Mouse (Mus musculus): ENCODE data around the gene Adora1. TPM values are rescaled to one million over a fixed set of nuclear protein-coding genes. Genes with fewer than 3 reads are reported as not detected.

Adora1 gene
- total and polyA plus RNA-seq, 2 experiments, result 3.2 to 17.0 TPM

DNA sequence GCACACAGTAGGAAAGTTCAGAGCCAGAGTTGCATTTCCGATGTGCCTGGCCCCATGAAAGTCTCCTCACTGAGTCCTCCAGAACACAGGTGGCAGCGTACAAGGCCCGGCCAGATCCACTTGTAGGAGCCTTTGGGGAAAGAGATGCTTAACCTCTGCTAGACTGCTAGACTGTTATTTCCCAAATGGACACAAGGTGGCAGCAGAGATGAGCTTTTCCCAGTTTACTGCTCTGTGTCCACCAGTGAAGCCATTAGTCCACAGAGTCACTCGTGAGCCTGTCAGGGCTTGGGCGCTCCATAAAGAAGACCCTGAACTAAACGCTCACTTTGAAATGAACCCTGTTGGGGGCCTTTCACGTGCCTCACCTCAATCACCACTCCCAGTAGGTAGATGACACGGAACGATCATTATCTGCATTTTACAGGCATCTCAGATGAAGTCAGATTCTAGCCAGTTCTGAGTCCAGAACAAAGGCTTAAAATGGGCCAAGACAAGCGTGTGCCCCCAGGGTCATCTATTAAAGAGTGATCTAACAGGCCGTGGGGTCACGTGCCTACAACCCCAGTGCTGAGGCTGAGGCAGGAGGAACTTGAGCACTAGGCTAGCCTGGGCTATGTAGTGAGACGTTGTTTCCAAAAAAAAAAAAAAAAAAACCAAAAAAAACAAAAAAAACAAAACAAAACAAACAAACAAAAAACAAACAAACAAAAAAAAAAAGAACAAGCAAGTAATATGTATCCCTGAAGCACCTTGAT lies 83.4 kb downstream of the Adora1 start:
- no peaks in the 10 kb centered on the region for H3K4me1 ChIP-seq (ENCODE audit: control insufficient read depth, insufficient read depth, low read length)
- H3K36me3 ChIP-seq (ENCODE audit: control insufficient read depth, insufficient read depth, low read length), result no peaks in the 10 kb centered on the region
- 32% methylated on average over 13 of the region's 13 CpGs for WGBS
- H3K4me3 ChIP-seq (ENCODE audit: insufficient read depth, low read depth, low read length), result no peak overlapping the region
- no peaks in the 10 kb centered on the region for H3K79me2 ChIP-seq (ENCODE audit: control insufficient read depth, insufficient read depth, low read length)
- H3K9ac ChIP-seq (ENCODE audit: low read depth, low read length), result no peak overlapping the region
- H3K27ac ChIP-seq (replicated peaks; ENCODE audit: insufficient read depth, low read depth, low read length), result no peak overlapping the region
- H3K27me3 ChIP-seq (ENCODE audit: control insufficient read depth, insufficient read depth, low read length), result no peaks in the 10 kb centered on the region
- peak; percentile 74 for TF ChIP-seq CTCF (IDR thresholded peaks at IDR 0.05; ENCODE audit: low read depth, low read length)
- TF ChIP-seq POLR2A (IDR thresholded peaks at IDR 0.05; ENCODE audit: extremely low read depth, insufficient read depth, low read length), result no peak
- peak; percentile 64 for DNase-seq (ENCODE audit: extremely low read depth, low read depth, low spot score)

DNA sequence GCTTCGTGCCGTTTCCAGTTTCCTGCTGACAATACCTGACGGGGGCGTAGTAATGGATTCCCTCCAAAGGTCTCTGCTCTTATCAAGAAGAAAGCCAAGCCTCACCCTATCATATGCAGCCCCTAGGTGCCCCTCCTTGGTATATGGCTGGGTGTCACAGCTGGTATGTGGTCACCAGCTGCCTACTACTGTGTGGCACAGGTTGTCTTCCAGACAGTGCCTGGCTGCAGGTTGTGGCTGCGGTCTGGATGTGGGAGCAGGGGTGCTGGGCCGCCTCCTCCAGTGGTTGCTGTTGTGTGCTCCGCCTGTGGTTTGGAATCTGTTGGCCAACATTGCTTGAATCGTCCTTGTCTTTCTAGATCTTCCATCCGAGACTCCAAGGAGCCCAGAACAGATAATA lies 84.5 kb downstream of the Adora1 start:
- H3K4me1 ChIP-seq (ENCODE audit: control insufficient read depth, insufficient read depth, low read length), result no peaks in the 10 kb centered on the region
- DNase-seq (ENCODE audit: extremely low read depth, low read depth, low spot score), result no peak
- no peak for TF ChIP-seq POLR2A (IDR thresholded peaks at IDR 0.05; ENCODE audit: extremely low read depth, insufficient read depth, low read length)
- no peak for TF ChIP-seq CTCF (IDR thresholded peaks at IDR 0.05; ENCODE audit: low read depth, low read length)
- WGBS, result 94% methylated on average over 9 of the region's 9 CpGs
- H3K79me2 ChIP-seq (ENCODE audit: control insufficient read depth, insufficient read depth, low read length), result no peaks in the 10 kb centered on the region
- no peak overlapping the region for H3K9ac ChIP-seq (ENCODE audit: low read depth, low read length)
- no peaks in the 10 kb centered on the region for H3K27me3 ChIP-seq (ENCODE audit: control insufficient read depth, insufficient read depth, low read length)
- H3K4me3 ChIP-seq (ENCODE audit: insufficient read depth, low read depth, low read length), result no peak overlapping the region
- no peaks in the 10 kb centered on the region for H3K36me3 ChIP-seq (ENCODE audit: control insufficient read depth, insufficient read depth, low read length)
- H3K27ac ChIP-seq (replicated peaks; ENCODE audit: insufficient read depth, low read depth, low read length), result no peak overlapping the region

DNA sequence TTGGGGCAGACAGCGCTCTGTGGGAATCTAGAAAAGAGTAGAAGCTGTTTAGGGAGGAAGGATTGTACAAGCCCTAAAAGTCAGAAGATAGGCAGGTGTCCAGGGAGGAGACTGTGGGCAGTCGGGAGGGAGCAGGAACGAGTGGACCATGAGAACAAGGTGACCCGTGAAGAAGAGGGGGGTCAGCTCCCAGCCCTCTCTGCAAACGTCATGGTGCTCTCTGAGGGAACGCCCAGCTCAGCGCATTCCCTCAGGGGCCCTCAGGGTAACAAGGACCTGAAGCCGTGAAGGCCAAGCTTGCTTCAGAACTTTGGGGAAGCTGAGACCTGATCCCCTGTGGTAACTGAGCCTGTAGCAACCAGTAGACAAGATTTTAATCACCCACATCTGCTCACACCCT lies 85.2 kb downstream of the Adora1 start:
- H3K4me1 ChIP-seq (ENCODE audit: control insufficient read depth, insufficient read depth, low read length), result no peaks in the 10 kb centered on the region
- H3K4me3 ChIP-seq (ENCODE audit: insufficient read depth, low read depth, low read length), result no peak overlapping the region
- no peaks in the 10 kb centered on the region for H3K79me2 ChIP-seq (ENCODE audit: control insufficient read depth, insufficient read depth, low read length)
- no peak overlapping the region for H3K9ac ChIP-seq (ENCODE audit: low read depth, low read length)
- H3K27me3 ChIP-seq (ENCODE audit: control insufficient read depth, insufficient read depth, low read length), result no peaks in the 10 kb centered on the region
- TF ChIP-seq CTCF (IDR thresholded peaks at IDR 0.05; ENCODE audit: low read depth, low read length), result no peak
- no peak for TF ChIP-seq POLR2A (IDR thresholded peaks at IDR 0.05; ENCODE audit: extremely low read depth, insufficient read depth, low read length)
- DNase-seq (ENCODE audit: extremely low read depth, low read depth, low spot score), result no peak
- 74% methylated on average over 8 of the region's 8 CpGs for WGBS
- no peaks in the 10 kb centered on the region for H3K36me3 ChIP-seq (ENCODE audit: control insufficient read depth, insufficient read depth, low read length)
- H3K27ac ChIP-seq (replicated peaks; ENCODE audit: insufficient read depth, low read depth, low read length), result no peak overlapping the region

Other genes starting within 250 kb of the Adora1 start
- gene Fmod, start 198.2 kb downstream of the Adora1 start, total RNA-seq (2014; rRNA removed), result 0.46 and 0.54 TPM in 2 replicates
- 0.99 and 1.6 TPM in 2 replicates for gene Fmod, start 198.2 kb downstream of the Adora1 start, polyA plus RNA-seq (2012; rRNA removed)
- gene Btg2, start 156.3 kb downstream of the Adora1 start, total RNA-seq (2014; rRNA removed), result 7.0 and 10.1 TPM in 2 replicates
- gene Btg2, start 156.3 kb downstream of the Adora1 start, polyA plus RNA-seq (2012; rRNA removed), result 5.6 and 6.9 TPM in 2 replicates
- not detected in 2 replicates for gene Chit1, start 124.2 kb downstream of the Adora1 start, total RNA-seq (2014; rRNA removed)
- gene Chit1, start 124.2 kb downstream of the Adora1 start, polyA plus RNA-seq (2012; rRNA removed), result not detected in 2 replicates
- gene Chil1, start 53.3 kb downstream of the Adora1 start, total RNA-seq (2014; rRNA removed), result 0.09 and 0.27 TPM in 2 replicates
- gene Chil1, start 53.3 kb downstream of the Adora1 start, polyA plus RNA-seq (2012; rRNA removed), result 0.30 and 0.34 TPM in 2 replicates
- not detected in 2 replicates for gene Mybph, start 42.0 kb downstream of the Adora1 start, total RNA-seq (2014; rRNA removed)
- gene Mybph, start 42.0 kb downstream of the Adora1 start, polyA plus RNA-seq (2012; rRNA removed), result not detected in 2 replicates
- gene Myog, start 54.6 kb upstream of the Adora1 start, total RNA-seq (2014; rRNA removed), result not detected in 2 replicates
- not detected in 2 replicates for gene Myog, start 54.6 kb upstream of the Adora1 start, polyA plus RNA-seq (2012; rRNA removed)
- gene Ppfia4, start 97.5 kb upstream of the Adora1 start, total RNA-seq (2014; rRNA removed), result 0.46 and 0.67 TPM in 2 replicates
- 0.78 and 1.4 TPM in 2 replicates for gene Ppfia4, start 97.5 kb upstream of the Adora1 start, polyA plus RNA-seq (2012; rRNA removed)
- 152 and 153 TPM in 2 replicates for gene Tmem183a, start 126.5 kb upstream of the Adora1 start, total RNA-seq (2014; rRNA removed)
- 130 and 152 TPM in 2 replicates for gene Tmem183a, start 126.5 kb upstream of the Adora1 start, polyA plus RNA-seq (2012; rRNA removed)
- gene 4933406M09Rik, start 150.5 kb upstream of the Adora1 start, total RNA-seq (2014; rRNA removed), result not detected in 2 replicates
- not detected in 2 replicates for gene 4933406M09Rik, start 150.5 kb upstream of the Adora1 start, polyA plus RNA-seq (2012; rRNA removed)
- 4.5 and 4.7 TPM in 2 replicates for gene Cyb5r1, start 170.1 kb upstream of the Adora1 start, total RNA-seq (2014; rRNA removed)
- 8.3 and 16.3 TPM in 2 replicates for gene Cyb5r1, start 170.1 kb upstream of the Adora1 start, polyA plus RNA-seq (2012; rRNA removed)
- 71.5 and 81.2 TPM in 2 replicates for gene Adipor1, start 179.9 kb upstream of the Adora1 start, total RNA-seq (2014; rRNA removed)
- 92.7 and 105 TPM in 2 replicates for gene Adipor1, start 179.9 kb upstream of the Adora1 start, polyA plus RNA-seq (2012; rRNA removed)
- 8.8 and 9.9 TPM in 2 replicates for gene Klhl12, start 220.1 kb upstream of the Adora1 start, total RNA-seq (2014; rRNA removed)
- 4.5 and 5.1 TPM in 2 replicates for gene Klhl12, start 220.1 kb upstream of the Adora1 start, polyA plus RNA-seq (2012; rRNA removed)

Measured in liver, adult 2 months (tissue).